Mouse (Mus musculus) MEL (cell line): Measurements from ENCODE around the gene Itga5. TPM values are rescaled to one million over a fixed set of nuclear protein-coding genes. Genes with fewer than 3 reads are reported as not detected.
A peak's percentile ranks its signal among the peaks of the same experiment; 100 is the strongest.

Source experiments
- DNase-seq: peaks from one replicate; pipeline ENCODE4 v3.0.0; 2011; ENCODE audit warnings: low read depth, low spot score
- H3K27ac ChIP-seq: 2 replicates; pipeline ENCODE4 v1.5.1; 2012; ENCODE audit warnings: low read depth, mild to moderate bottlenecking, control low read depth, low read length, moderate library complexity; ENCODE audit not compliant: control insufficient read depth
- H3K27me3 ChIP-seq, 2 experiments: fragments of 150-350 bp in 1 of 2; sonication (generic) in 1 of 2; 2 replicates each; pipeline ENCODE4 v1.6.1; 2012; ENCODE audit warnings: low read length in 2 of 2, mild to moderate bottlenecking in 2 of 2, improper control_type of control experiment in 1 of 2, moderate library complexity in 1 of 2; ENCODE audit not compliant: insufficient read depth in 2 of 2, control insufficient read depth in 1 of 2
- H3K36me3 ChIP-seq, 2 experiments: 2 replicates each; pipeline ENCODE4 v1.6.1; 2012 to 2014; ENCODE audit warnings: low read length in 2 of 2, improper control_type of control experiment in 1 of 2, inconsistent platforms in 1 of 2, mild to moderate bottlenecking in 1 of 2; ENCODE audit not compliant: insufficient read depth in 2 of 2, control insufficient read depth in 1 of 2
- H3K4me1 ChIP-seq, 2 experiments: fragments of 150-350 bp in 1 of 2; sonication (generic) in 1 of 2; 2 replicates each; pipeline ENCODE4 v1.6.1; 2012; ENCODE audit warnings: low read length in 2 of 2, improper control_type of control experiment in 1 of 2, mild to moderate bottlenecking in 1 of 2; ENCODE audit not compliant: insufficient read depth in 2 of 2, control insufficient read depth in 1 of 2
- H3K4me3 ChIP-seq, 2 experiments: fragments of 150-350 bp in 1 of 2; sonication (generic) in 1 of 2; 2 replicates each; pipeline ENCODE4 v1.5.1; 2012; ENCODE audit warnings: low read depth in 2 of 2, low read length in 2 of 2, mild to moderate bottlenecking in 2 of 2, moderate library complexity in 2 of 2, control low read depth in 1 of 2, improper control_type of control experiment in 1 of 2; ENCODE audit not compliant: control insufficient read depth in 1 of 2, insufficient read depth in 1 of 2
- H3K79me2 ChIP-seq: 2 replicates; pipeline ENCODE4 v1.6.1; 2012; ENCODE audit warnings: mild to moderate bottlenecking, low read length, moderate library complexity; ENCODE audit not compliant: control insufficient read depth, poor library complexity, insufficient read depth
- H3K9ac ChIP-seq: 2 replicates; pipeline ENCODE4 v1.6.1; 2012; ENCODE audit warnings: low read depth, mild to moderate bottlenecking, control low read depth, low read length, moderate library complexity; ENCODE audit not compliant: control insufficient read depth, poor library complexity, severe bottlenecking
- H3K9me3 ChIP-seq: fragments of 150-350 bp; sonication (generic); replicated peaks from 2 replicates; pipeline ENCODE4 v1.6.1; 2012; ENCODE audit warnings: mild to moderate bottlenecking, low read length, improper control_type of control experiment, moderate library complexity; ENCODE audit not compliant: insufficient read depth
- CHD2 ChIP-seq: IDR thresholded peaks from 2 replicates; pipeline ENCODE4 v1.6.1; 2011; ENCODE audit warnings: low read length, improper control_type of control experiment
- CTCF ChIP-seq, 3 experiments: IDR thresholded peaks in 2 of 3; conservative IDR thresholded peaks in 1 of 3; 2 replicates each; pipeline ENCODE4 v1.5.1; 2011 to 2012; ENCODE audit warnings: low read length in 3 of 3, low read depth in 2 of 3, mild to moderate bottlenecking in 2 of 3, improper control_type of control experiment in 1 of 3, inconsistent platforms in 1 of 3, mixed read lengths in 1 of 3, moderate library complexity in 1 of 3; ENCODE audit not compliant: control insufficient read depth in 1 of 3, insufficient read depth in 1 of 3, poor library complexity in 1 of 3, severe bottlenecking in 1 of 3
- E2F4 ChIP-seq: IDR thresholded peaks from 2 replicates; pipeline ENCODE4 v1.6.1; 2011; ENCODE audit warnings: low read depth, low read length, improper control_type of control experiment, borderline replicate concordance
- EP300 ChIP-seq, 2 experiments: IDR thresholded peaks; 2 replicates each; pipeline ENCODE4 v1.6.1; 2011; ENCODE audit warnings: improper control_type of control experiment in 2 of 2, low read length in 2 of 2, low read depth in 1 of 2, mild to moderate bottlenecking in 1 of 2
- ETS1 ChIP-seq: IDR thresholded peaks from 2 replicates; pipeline ENCODE4 v1.6.1; 2012; ENCODE audit warnings: low read depth, mild to moderate bottlenecking, inconsistent platforms, low read length, improper control_type of control experiment, moderate library complexity
- GATA1 ChIP-seq: IDR thresholded peaks from 2 replicates; pipeline ENCODE4 v1.6.1; 2011; ENCODE audit warnings: low read depth, low read length, improper control_type of control experiment
- HCFC1 ChIP-seq: IDR thresholded peaks from 2 replicates; pipeline ENCODE4 v1.6.1; 2012; ENCODE audit warnings: low read depth, mild to moderate bottlenecking, inconsistent platforms, low read length, improper control_type of control experiment, moderate library complexity
- KAT2A ChIP-seq: conservative IDR thresholded peaks from 2 replicates; pipeline ENCODE4 v1.6.1; 2012; ENCODE audit warnings: low read depth, low read length, improper control_type of control experiment, inconsistent platforms
- MAZ ChIP-seq: IDR thresholded peaks from 2 replicates; pipeline ENCODE4 v1.6.1; 2012; ENCODE audit warnings: low read depth, mild to moderate bottlenecking, inconsistent platforms, low read length, improper control_type of control experiment
- MEF2A ChIP-seq: IDR thresholded peaks from 2 replicates; pipeline ENCODE4 v1.6.1; 2014; ENCODE audit warnings: low read depth, mild to moderate bottlenecking, inconsistent platforms, low read length, improper control_type of control experiment; ENCODE audit not compliant: poor library complexity, insufficient replicate concordance, severe bottlenecking; ENCODE audit errors: extremely low read depth
- MYB ChIP-seq: IDR thresholded peaks from 2 replicates; pipeline ENCODE4 v1.6.1; 2011; ENCODE audit warnings: mild to moderate bottlenecking, low read depth, low read length, improper control_type of control experiment
- MYC ChIP-seq: IDR thresholded peaks from 2 replicates; pipeline ENCODE4 v1.6.1; 2011; ENCODE audit warnings: low read depth, mild to moderate bottlenecking, low read length, improper control_type of control experiment, moderate library complexity
- NRF1 ChIP-seq: IDR thresholded peaks from 2 replicates; pipeline ENCODE4 v1.6.1; 2014; ENCODE audit warnings: low read depth, mild to moderate bottlenecking, inconsistent platforms, low read length, improper control_type of control experiment, moderate library complexity; ENCODE audit not compliant: poor library complexity, insufficient read depth, severe bottlenecking
- POLR2AphosphoS5 ChIP-seq: IDR thresholded peaks from 2 replicates; pipeline ENCODE4 v1.6.1; 2012; ENCODE audit warnings: low read depth, borderline replicate concordance, mild to moderate bottlenecking, inconsistent platforms, low read length, moderate library complexity, mixed read lengths
- RAD21 ChIP-seq: IDR thresholded peaks from 2 replicates; pipeline ENCODE4 v1.6.1; 2011; ENCODE audit warnings: mild to moderate bottlenecking, low read depth, low read length, improper control_type of control experiment
- SMC3 ChIP-seq: IDR thresholded peaks from 2 replicates; pipeline ENCODE4 v1.6.1; 2011; ENCODE audit warnings: low read depth, low read length, improper control_type of control experiment
- TAL1 ChIP-seq: IDR thresholded peaks from 2 replicates; pipeline ENCODE4 v1.6.1; 2012; ENCODE audit warnings: mild to moderate bottlenecking, inconsistent platforms, low read length, moderate library complexity, mixed read lengths
- TBP ChIP-seq: IDR thresholded peaks from 2 replicates; pipeline ENCODE4 v1.8.0; 2011; ENCODE audit warnings: low read depth, low read length, improper control_type of control experiment
- USF1 ChIP-seq: IDR thresholded peaks from 2 replicates; pipeline ENCODE4 v1.6.1; 2014; ENCODE audit warnings: low read depth, mild to moderate bottlenecking, inconsistent platforms, low read length, improper control_type of control experiment, moderate library complexity
- ZC3H11A ChIP-seq: IDR thresholded peaks from 2 replicates; pipeline ENCODE4 v1.6.1; 2012; ENCODE audit warnings: low read depth, mild to moderate bottlenecking, inconsistent platforms, low read length, improper control_type of control experiment
- polyA plus RNA-seq, 2 experiments: library from polyadenylated mRNA; stranded (reverse) in 1 of 2; unstranded in 1 of 2; fragments of >175 nt in 1 of 2; fragments of >200 nt in 1 of 2; gene quantifications; 2 replicates each; pipeline versions ENCODE4 v1.2.1 to v1.2.4; 2012; ENCODE audit warnings: low replicate concordance in 2 of 2, low read depth in 1 of 2; ENCODE audit not compliant: insufficient read length in 2 of 2, insufficient read depth in 1 of 2, missing spikeins in 1 of 2
- total RNA-seq: library from RNA; depleted of rRNA; stranded (reverse); fragments of 300-350 nt; gene quantifications from 2 replicates; pipeline ENCODE4 v1.2.3, GENCODE M21; 2012

Gene Itga5
- total and polyA plus RNA-seq, 3 experiments, result 6.0 to 17.4 TPM; not detected in 1

DNA sequence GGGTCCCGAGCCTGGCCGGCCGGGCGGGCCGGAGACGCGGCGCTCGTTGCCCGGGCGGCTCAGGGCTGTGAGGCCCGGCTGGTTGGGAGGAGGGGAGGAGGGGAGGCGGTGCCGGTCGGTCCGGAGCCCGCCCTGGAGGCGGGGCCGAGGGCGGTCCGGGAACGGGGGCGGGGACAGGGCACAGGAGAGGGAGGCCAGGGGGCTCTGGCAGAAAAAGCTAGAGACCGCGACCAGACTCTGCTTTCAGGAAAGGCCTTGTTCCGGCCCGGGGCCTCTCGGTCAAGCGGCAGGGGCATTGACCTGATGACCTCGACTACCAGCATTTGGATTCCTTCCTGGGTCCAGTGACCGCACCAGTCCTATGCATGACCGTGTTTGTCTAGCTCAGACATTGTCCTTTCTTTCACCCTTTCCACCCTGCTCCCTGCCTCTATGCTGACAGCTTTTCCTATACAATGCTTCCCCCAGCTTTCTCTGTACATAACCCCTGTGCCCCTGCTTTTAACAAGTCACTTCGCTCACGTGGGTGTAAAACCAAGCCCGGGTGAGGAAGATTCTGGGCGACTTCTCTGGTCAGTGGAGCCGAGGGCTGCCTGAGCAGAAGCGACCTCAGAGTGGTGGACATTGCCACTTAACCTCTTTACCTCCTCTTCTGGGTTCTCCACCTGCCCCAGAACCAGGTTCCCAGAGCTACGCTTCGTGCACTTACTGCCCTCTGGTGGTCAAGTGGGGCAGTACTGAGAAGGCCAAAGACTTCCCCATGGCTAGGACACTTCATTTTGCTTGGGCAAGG, 42.9 kb downstream of the Itga5 start:
- DNase-seq, result no peak
- H3K4me1 ChIP-seq, result no peaks in the 10 kb centered on the region
- no peaks in the 10 kb centered on the region for H3K27me3 ChIP-seq
- H3K79me2 ChIP-seq, result no peaks in the 10 kb centered on the region
- no peak overlapping the region for H3K4me3 ChIP-seq
- TF ChIP-seq TBP, result no peak
- peak; percentile 62 to 73 (median 66) for TF ChIP-seq CTCF (IDR thresholded peaks at IDR 0.05 in 2 of 3, conservative IDR thresholded peaks at IDR 0.05 in 1 of 3; ENCODE audit: control insufficient read depth in 1 of 3, insufficient read depth in 1 of 3, low read depth in 2 of 3, low read length in 3 of 3, poor library complexity in 1 of 3, severe bottlenecking in 1 of 3)
- peak; percentile 38 for TF ChIP-seq SMC3
- TF ChIP-seq RAD21, result peak; percentile 24
- no peak overlapping the region for H3K27ac ChIP-seq
- no peaks in the 10 kb centered on the region for H3K9me3 ChIP-seq
- no peak overlapping the region for H3K9ac ChIP-seq
- no peaks in the 10 kb centered on the region for H3K36me3 ChIP-seq

DNA sequence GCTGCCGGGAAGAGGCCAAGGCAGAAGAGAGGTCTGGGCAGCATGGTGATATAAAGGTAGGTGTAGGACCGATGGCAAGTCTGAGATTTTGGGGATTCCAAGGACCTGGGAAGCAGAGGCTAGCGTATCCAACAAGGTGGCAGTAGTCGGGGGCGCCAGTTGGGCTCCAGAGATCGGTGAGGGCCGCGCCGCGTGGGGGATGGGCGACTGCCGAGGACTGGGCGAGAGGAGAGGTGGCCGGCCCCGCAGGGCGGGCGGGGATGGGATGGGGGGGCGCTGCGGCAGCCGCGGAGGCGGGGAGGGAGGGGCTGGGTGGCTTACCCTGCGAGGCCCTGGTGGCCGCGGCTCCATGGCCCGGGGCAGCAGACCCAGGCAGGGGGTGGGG, 43.5 kb downstream of the Itga5 start:
- Histone ChIP-seq H3K9me3 (no peaks in the 10 kb centered on the region), H3K4me1 (no peaks in the 10 kb centered on the region), H3K4me3 (no peak overlapping the region), H3K79me2 (no peaks in the 10 kb centered on the region), H3K36me3 (no peaks in the 10 kb centered on the region), H3K9ac (no peak overlapping the region), H3K27ac (no peak overlapping the region), H3K27me3 (no peaks in the 10 kb centered on the region)
- TF ChIP-seq EP300 (IDR thresholded peaks at IDR 0.05; ENCODE audit: low read depth in 1 of 2, low read length in 2 of 2), result no peak
- no peak for DNase-seq

DNA sequence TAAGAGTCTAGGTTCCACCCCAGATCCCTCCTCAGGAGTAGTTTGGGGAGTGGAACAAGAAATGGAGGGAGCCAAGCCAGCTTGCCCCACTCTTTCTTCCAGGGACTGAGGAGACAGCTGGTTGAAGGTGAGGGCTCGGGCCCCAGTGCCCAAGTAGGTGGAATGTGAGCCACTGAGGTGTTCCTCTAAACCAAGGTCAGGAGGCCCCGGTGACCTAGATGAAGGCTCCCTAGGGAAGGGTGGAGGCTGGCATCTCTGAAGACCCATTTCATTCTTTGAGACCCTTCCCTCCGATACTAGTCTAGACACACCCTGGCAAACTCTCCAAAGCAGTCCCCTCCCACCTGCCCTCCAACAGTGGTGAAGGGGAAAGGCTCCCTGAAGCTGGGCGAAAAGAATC, 44.2 kb downstream of the Itga5 start:
- H3K36me3 ChIP-seq, result no peaks in the 10 kb centered on the region; a peak in 1 of 4 replicates
- H3K9ac ChIP-seq, result no peak overlapping the region

More for the DNA sequence above, 44.2 kb downstream of the Itga5 start:
- Histone ChIP-seq H3K79me2 (no peaks in the 10 kb centered on the region), H3K27ac (no peak overlapping the region), H3K4me3 (no peak overlapping the region), H3K4me1 (no peaks in the 10 kb centered on the region), H3K27me3 (no peaks in the 10 kb centered on the region), H3K9me3 (no peaks in the 10 kb centered on the region)
- no peak for DNase-seq
- no peak for TF ChIP-seq HCFC1
- no peak for TF ChIP-seq MEF2A
- no peak for TF ChIP-seq MYC
- TF ChIP-seq GATA1, result no peak
- TF ChIP-seq MYB, result no peak
- no peak for TF ChIP-seq USF1
- no peak for TF ChIP-seq CHD2
- TF ChIP-seq NRF1, result no peak
- no peak for TF ChIP-seq ETS1
- no peak for TF ChIP-seq MAZ
- TF ChIP-seq POLR2AphosphoS5, result no peak
- TF ChIP-seq E2F4, result no peak
- no peak for TF ChIP-seq ZC3H11A
- no peak for TF ChIP-seq SMC3
- TF ChIP-seq KAT2A, result no peak
- TF ChIP-seq TAL1, result no peak
